Mouse (Mus musculus) heart, adult 2 months (tissue): ENCODE measurements at regions not wholly inside any gene's neighbourhood (a gene's known extent, or its start where the extent isn't known, plus 50 kb on each side); places are given as distances from the start of the nearest gene placed in this dataset.

Source experiments
- DNase-seq, 2 experiments: peaks; one replicate each; pipeline ENCODE4 v3.0.0; 2021
- H3K27ac ChIP-seq: fragments of 200-600 bp; 2 replicates; pipeline ENCODE4 v1.8.1; 2022
- H3K27me3 ChIP-seq: fragments of 200-500 bp; 2 replicates; pipeline ENCODE4 v1.6.1; 2012; ENCODE audit warnings: mild to moderate bottlenecking, low read length, inconsistent platforms, mixed read lengths; ENCODE audit not compliant: control insufficient read depth, insufficient read depth
- H3K36me3 ChIP-seq: fragments of 200-500 bp; 2 replicates; pipeline ENCODE4 v1.6.1; 2012; ENCODE audit warnings: low read length, inconsistent platforms; ENCODE audit not compliant: control insufficient read depth, insufficient read depth
- H3K4me1 ChIP-seq: fragments of 200-500 bp; 2 replicates; pipeline ENCODE4 v1.6.1; 2011; ENCODE audit warnings: low read length; ENCODE audit not compliant: control insufficient read depth, insufficient read depth
- H3K4me3 ChIP-seq: fragments of 200-600 bp; 2 replicates; pipeline ENCODE4 v1.8.1; 2022
- H3K79me2 ChIP-seq: fragments of 200-500 bp; replicated peaks from 2 replicates; pipeline ENCODE4 v1.6.1; 2012; ENCODE audit warnings: mild to moderate bottlenecking, inconsistent platforms, low read length, moderate library complexity, mixed read lengths; ENCODE audit not compliant: control insufficient read depth, insufficient read depth
- H3K9ac ChIP-seq: fragments of 200-500 bp; 2 replicates; pipeline ENCODE4 v1.6.1; 2012; ENCODE audit warnings: low read depth, mild to moderate bottlenecking, control low read depth, inconsistent platforms, low read length, mixed read lengths
- CTCF ChIP-seq: fragments of 200-600 bp; IDR thresholded peaks from 2 replicates; pipeline ENCODE4 v1.8.1; 2022; ENCODE audit warnings: antibody characterized with exemption, mild to moderate bottlenecking, moderate library complexity
- EP300 ChIP-seq: fragments of 200-500 bp; IDR thresholded peaks from 2 replicates; pipeline ENCODE4 v1.6.1; 2011; ENCODE audit warnings: low read depth, low read length, control low read depth; ENCODE audit not compliant: insufficient read depth
- POLR2A ChIP-seq: fragments of 200-500 bp; IDR thresholded peaks from 2 replicates; pipeline ENCODE4 v1.6.1; 2011; ENCODE audit warnings: mild to moderate bottlenecking, low read depth, low read length, control low read depth; ENCODE audit not compliant: insufficient read depth
- WGBS: fragments of 180-500 bp; shearing (Covaris S2); methylation state at CpG from one replicate; pipeline ENCODE4 v1.1.7; 2018; 5-methylcytosine and 5-hydroxymethylcytosine counted together
- intact Hi-C: fragments of 180-260 bp; cut with DNase I; formaldehyde crosslinking; loops from one replicate; pipeline ENCODE4 v1.15.1; 2025

GRCm38 (mm10) chr4:30922944-30923343 lies 1041.0 kb upstream of the Map3k7 start:
- WGBS = 77% methylated on average over 4 of the region's 4 CpGs
- no peaks in the 10 kb centered on the region for H3K27me3 ChIP-seq
- no peaks in the 10 kb centered on the region for H3K4me1 ChIP-seq
- H3K79me2 ChIP-seq = no peaks in the 10 kb centered on the region
- H3K9ac ChIP-seq = no peak overlapping the region
- intact Hi-C loops = no loop called here
- DNase-seq = no peak
- TF ChIP-seq POLR2A (no peak), EP300 (no peak)
- H3K4me3 ChIP-seq = no peak overlapping the region
- no peaks in the 10 kb centered on the region for H3K36me3 ChIP-seq
- H3K27ac ChIP-seq = no peak overlapping the region

GRCm38 (mm10) chr4:30932358-30932757 lies 1031.5 kb upstream of the Map3k7 start:
- H3K4me3 ChIP-seq = no peak overlapping the region
- 75% methylated on average over 3 of the region's 3 CpGs for WGBS
- TF ChIP-seq CTCF (no peak), EP300 (no peak), POLR2A (no peak)
- no peaks in the 10 kb centered on the region for H3K27me3 ChIP-seq
- no peaks in the 10 kb centered on the region for H3K36me3 ChIP-seq
- H3K9ac ChIP-seq = no peak overlapping the region
- intact Hi-C loops = no loop called here
- no peak for DNase-seq
- no peaks in the 10 kb centered on the region for H3K79me2 ChIP-seq
- no peaks in the 10 kb centered on the region for H3K4me1 ChIP-seq
- H3K27ac ChIP-seq = no peak overlapping the region

- 74% methylated on average over 5 of the region's 5 CpGs for WGBS
- intact Hi-C loops = no loop called here
These were observed 1030.6 kb upstream of the Map3k7 start for GRCm38 (mm10) chr4:30933030-30933987.

GRCm38 (mm10) chr4:30983611-30984010 lies 980.3 kb upstream of the Map3k7 start:
- DNase-seq = no peak
- H3K27ac ChIP-seq = no peak overlapping the region
- H3K79me2 ChIP-seq = no peaks in the 10 kb centered on the region
- H3K36me3 ChIP-seq = no peaks in the 10 kb centered on the region
- TF ChIP-seq CTCF (no peak), EP300 (no peak), POLR2A (no peak)
- WGBS = 78% methylated on average over 4 of the region's 4 CpGs
- intact Hi-C loops = no loop called here
- no peak overlapping the region for H3K9ac ChIP-seq
- H3K4me3 ChIP-seq = no peak overlapping the region
- H3K27me3 ChIP-seq = no peaks in the 10 kb centered on the region
- no peaks in the 10 kb centered on the region for H3K4me1 ChIP-seq

More at GRCm38 (mm10) chr4:30933030-30933987, 1030.6 kb upstream of the Map3k7 start:
- no peak overlapping the region for H3K9ac ChIP-seq
- H3K4me1 ChIP-seq = no peaks in the 10 kb centered on the region
- H3K27ac ChIP-seq = no peak overlapping the region
- H3K36me3 ChIP-seq = no peaks in the 10 kb centered on the region
- H3K27me3 ChIP-seq = no peaks in the 10 kb centered on the region
- H3K79me2 ChIP-seq = no peaks in the 10 kb centered on the region
- no peak overlapping the region for H3K4me3 ChIP-seq
- no peak for DNase-seq
- TF ChIP-seq POLR2A = no peak
- no peak for TF ChIP-seq CTCF
- no peak for TF ChIP-seq EP300

- Histone ChIP-seq H3K9ac (no peak overlapping the region), H3K27ac (no peak overlapping the region), H3K79me2 (no peaks in the 10 kb centered on the region), H3K36me3 (no peaks in the 10 kb centered on the region), H3K4me1 (no peaks in the 10 kb centered on the region), H3K27me3 (no peaks in the 10 kb centered on the region), H3K4me3 (no peak overlapping the region)
- DNase-seq = no peak
- intact Hi-C loops = no loop called here
- no peak for TF ChIP-seq CTCF
- TF ChIP-seq EP300 = no peak
- no peak for TF ChIP-seq POLR2A
These were observed 951.9 kb upstream of the Map3k7 start for GRCm38 (mm10) chr4:31012006-31012405.

GRCm38 (mm10) chr4:31052077-31052677 lies 911.7 kb upstream of the Map3k7 start:
- no peak overlapping the region for H3K4me3 ChIP-seq
- H3K27me3 ChIP-seq = no peaks in the 10 kb centered on the region
- no peak for TF ChIP-seq EP300
- TF ChIP-seq CTCF = no peak
- TF ChIP-seq POLR2A = no peak
- no peak overlapping the region for H3K27ac ChIP-seq
- no peaks in the 10 kb centered on the region for H3K4me1 ChIP-seq
- H3K36me3 ChIP-seq = no peaks in the 10 kb centered on the region
- DNase-seq = no peak
- no peak overlapping the region for H3K9ac ChIP-seq
- WGBS = 85% methylated on average over 6 of the region's 6 CpGs
- no peaks in the 10 kb centered on the region for H3K79me2 ChIP-seq
- intact Hi-C loops = no loop called here
